Comparison of ENCODE assay signal across 8 mouse cellular contexts in the genomic region with DNA sequence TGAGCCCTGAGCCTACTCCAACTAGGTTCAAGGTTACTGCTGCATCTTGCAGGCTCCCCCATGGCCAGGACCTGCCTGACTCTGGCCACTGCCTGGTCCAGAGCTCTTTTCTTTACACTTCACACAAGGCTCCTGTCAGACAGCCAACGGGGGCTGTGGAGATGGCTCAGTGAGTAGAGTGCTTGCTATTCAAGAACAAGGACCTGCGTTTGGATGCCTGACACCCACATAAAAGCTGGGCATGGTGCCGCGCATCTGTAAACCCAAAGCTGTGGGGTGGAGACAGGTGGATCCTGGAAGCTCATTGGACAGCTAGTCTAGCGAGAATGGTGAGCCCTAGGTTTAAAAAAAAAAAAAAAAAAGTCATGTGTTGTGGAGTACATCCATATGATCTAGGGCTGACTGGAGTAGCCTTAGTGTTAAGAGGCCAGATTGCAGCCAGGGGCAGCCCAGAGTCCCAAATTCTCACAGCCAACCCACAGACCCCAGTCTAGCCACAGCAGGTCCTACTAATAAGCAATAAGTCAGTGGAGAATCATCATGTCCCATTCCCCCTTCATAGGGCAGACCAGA. TPM values are rescaled to one million over a fixed set of nuclear protein-coding genes. Genes with fewer than 3 reads are reported as not detected.
DNase-seq lines count a peak whose midpoint lies in the region; ATAC-seq lines count a peak whose summit lies in the region.
"Had no signal": no experiment of that assay in that cellular context is flagged by ENCODE, and none has a peak within 500 bp of the region (broad histone marks: within the 10 kb centered on the region; RNA-seq: fewer than 3 reads in every experiment).

No protein-coding gene starts in this region.

- peak overlapping the region; percentile 90 for H3K27ac ChIP-seq in embryonic facial prominence, embryonic 10.5 days (replicated peaks)
- H3K27ac ChIP-seq in forebrain, embryonic 14.5 days (ENCODE audit: low read depth, low read length): no peak overlapping the region

- peaks cover 76% of the 10 kb centered on the region for H3K4me1 ChIP-seq in embryonic facial prominence, embryonic 10.5 days
- peaks cover 45% of the 10 kb centered on the region for H3K4me1 ChIP-seq in forebrain, embryonic 14.5 days (ENCODE audit: control insufficient read depth, insufficient read depth, low read length)

- H3K9me3 ChIP-seq in embryonic facial prominence, embryonic 10.5 days: no peaks in the 10 kb centered on the region
- no peaks in the 10 kb centered on the region for H3K9me3 ChIP-seq in forebrain, embryonic 14.5 days (replicated peaks; ENCODE audit: control insufficient read depth, low read length)

- H3K36me3 ChIP-seq in embryonic facial prominence, embryonic 10.5 days (replicated peaks): peaks cover 5% of the 10 kb centered on the region; the same call in 1 of the 2 replicates
- no peaks in the 10 kb centered on the region; the same call in 1 of the 2 replicates for H3K36me3 ChIP-seq in forebrain, embryonic 14.5 days (ENCODE audit: control insufficient read depth, insufficient read depth, low read length)

- no peak overlapping the region for H3K4me3 ChIP-seq in embryonic facial prominence, embryonic 10.5 days
- no peak overlapping the region for H3K4me3 ChIP-seq in forebrain, embryonic 14.5 days (ENCODE audit: low read depth, low read length)

- no peak overlapping the region; the same call in 1 of the 2 replicates for H3K4me2 ChIP-seq in forebrain, embryonic 14.5 days (ENCODE audit: low read length)

- DNase-seq in layer of hippocampus, adult 9-11 months: peak; percentile 64
- no peak for DNase-seq in layer of hippocampus, postnatal 25 days (ENCODE audit: extremely low spot score in 1 of 2, low spot score in 1 of 2)
- no peak for DNase-seq in embryonic facial prominence, embryonic 10.5 days (ENCODE audit: low spot score)
- peak; percentile 35 for DNase-seq in forebrain, embryonic 14.5 days (ENCODE audit: low spot score)
- DNase-seq in naive thymus-derived CD4-positive, alpha-beta T cell, adult 2 months (ENCODE audit: low read depth): peak; percentile 54
- DNase-seq in spleen, postnatal 10 days (ENCODE audit: low spot score in 2 of 2): no peak
- DNase-seq in natural killer cell, adult 2 months (ENCODE audit: low spot score in 2 of 2): no peak
- DNase-seq: adrenal gland, adult 8-10 months had no signal

- WGBS in embryonic facial prominence, embryonic 10.5 days: 81% methylated on average over 5 of the region's 5 CpGs
- 41% methylated on average over 5 of the region's 5 CpGs for WGBS in forebrain, embryonic 14.5 days

- no peak for ATAC-seq in forebrain, embryonic 14.5 days

- H3K27me3 ChIP-seq in embryonic facial prominence, embryonic 10.5 days (replicated peaks; ENCODE audit: low read depth, poor library complexity, severe bottlenecking): no peaks in the 10 kb centered on the region
- H3K27me3 ChIP-seq in forebrain, embryonic 14.5 days (replicated peaks; ENCODE audit: control insufficient read depth, insufficient read depth, low read length): no peaks in the 10 kb centered on the region

- no peak overlapping the region for H3K9ac ChIP-seq in forebrain, embryonic 14.5 days (ENCODE audit: low read length)

RNA-seq across cellular contexts. Expression of gene Ski, which starts 50.3 kb away (rescaled TPM):
- total RNA-seq in layer of hippocampus, postnatal 25 days (2021): 100 to 1,000 TPM; 119 to 129 TPM
- polyA plus RNA-seq in embryonic facial prominence, embryonic 10.5 days (2016; fragmentation: Nextera tagmentation; extraction: Ambion mirVana): 8.5 and 10.7 TPM in 2 replicates
- 16.2 and 17.1 TPM in 2 replicates for polyA plus RNA-seq in forebrain, embryonic 14.5 days (2014; fragmentation: Nextera tagmentation; extraction: Ambion mirVana)

Comparison
In these comparisons a context has a peak if more than half of its experiments do, and no peak if none do; other contexts are left out.
1. DNase-seq: peak in layer of hippocampus, adult 9-11 months (single experiment), forebrain, embryonic 14.5 days (single experiment) and naive thymus-derived CD4-positive, alpha-beta T cell, adult 2 months (single experiment); none in layer of hippocampus, postnatal 25 days (0 of 2), embryonic facial prominence, embryonic 10.5 days (single experiment), spleen, postnatal 10 days (0 of 2) and natural killer cell, adult 2 months (0 of 2).